Mouse (Mus musculus) frontal cortex, adult (tissue): Measurements from ENCODE around the gene Clec4a2.
"Not testable (repeated sequence)": the region's sequence is repeated elsewhere in the genome, so short reads cannot be mapped to it uniquely, and the experiment has no call there.

Experiments used
- ATAC-seq: cut with Nextera tagmentation; 2 replicates; pipeline ENCODE4 v1.9.2; 2017; ENCODE audit warnings: mild to moderate bottlenecking, moderate library complexity, mixed read lengths; ENCODE audit not compliant: low TSS enrichment

The Clec4a2 gene

DNA sequence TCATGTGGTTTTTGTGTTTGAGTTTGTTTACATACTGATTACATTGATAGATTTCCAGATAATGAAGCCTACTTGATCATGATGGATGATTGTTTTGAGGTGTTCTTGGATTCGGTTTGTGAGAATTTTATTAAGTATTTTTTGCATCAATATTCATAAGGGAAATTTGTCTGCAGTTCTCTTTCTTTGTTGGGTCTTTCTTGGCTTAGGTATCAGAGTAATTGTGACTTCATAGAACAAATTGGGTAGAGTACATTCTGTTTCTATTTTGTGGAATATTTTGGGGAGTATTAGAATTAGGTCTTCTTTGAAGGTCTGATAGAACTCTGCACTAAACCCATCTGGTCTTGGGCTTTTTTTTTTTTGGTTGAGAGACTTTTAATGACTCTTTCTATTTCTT, at the start of gene Clec4a2:
TSS of gene Clec4a2 (plus strand) at position 301 of the 400 bp plus-strand sequence.
- ATAC-seq: not testable (repeated sequence)

DNA sequence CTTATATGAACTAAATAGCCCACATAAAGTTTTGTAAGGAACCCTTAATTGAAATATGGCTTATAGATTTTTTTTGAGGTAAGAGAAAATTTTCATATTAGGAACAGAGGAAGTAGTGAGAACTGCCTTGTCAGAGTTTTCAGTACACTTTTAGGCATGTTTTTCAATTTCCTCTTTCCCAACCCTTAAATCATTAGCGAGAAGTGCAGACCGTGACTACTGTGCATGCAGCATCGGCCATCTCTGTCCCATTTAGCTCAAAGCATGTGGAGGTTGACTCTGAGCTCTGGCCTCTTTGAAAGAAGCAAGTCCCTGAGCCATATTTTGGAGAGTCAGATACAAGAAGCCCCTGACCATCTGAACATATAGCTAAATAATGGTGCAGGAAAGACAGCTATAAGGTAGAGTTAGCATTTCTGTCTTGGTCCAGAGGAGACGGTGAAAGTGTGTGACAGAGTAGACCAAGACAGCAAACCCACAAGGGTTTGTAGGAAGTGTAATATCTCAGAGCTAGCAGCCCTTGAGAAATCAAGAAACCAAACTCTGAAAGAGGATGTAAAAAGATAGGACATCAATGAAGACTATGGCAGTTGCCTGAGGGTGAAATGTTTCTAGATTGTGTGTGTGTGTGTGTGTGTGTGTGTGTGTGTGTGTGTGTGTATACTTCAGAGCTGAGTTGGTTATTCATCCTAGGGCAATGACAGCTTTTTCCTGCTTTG, 10.9 kb upstream of the Clec4a2 start:
- no peak for ATAC-seq

DNA sequence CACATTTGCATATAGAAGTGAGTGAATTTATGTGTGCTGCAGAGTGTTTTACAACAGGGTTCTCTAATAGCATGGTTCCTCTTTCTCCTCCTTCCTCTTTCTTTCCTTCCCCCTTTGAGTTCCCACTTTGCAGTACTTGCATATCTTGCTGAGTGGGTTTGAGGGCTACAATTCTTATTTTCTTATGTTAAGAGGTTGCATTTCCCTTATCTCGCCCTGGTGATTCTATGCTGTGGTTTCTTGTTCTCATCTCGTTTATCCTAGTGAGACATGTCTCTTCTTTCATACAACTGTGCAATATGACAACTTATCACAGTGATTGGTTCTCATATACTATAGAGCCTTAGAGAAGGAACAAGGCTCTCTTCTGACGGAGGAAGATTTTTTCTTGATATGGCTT, 17.0 kb downstream of the Clec4a2 start:
- ATAC-seq: no peak

DNA sequence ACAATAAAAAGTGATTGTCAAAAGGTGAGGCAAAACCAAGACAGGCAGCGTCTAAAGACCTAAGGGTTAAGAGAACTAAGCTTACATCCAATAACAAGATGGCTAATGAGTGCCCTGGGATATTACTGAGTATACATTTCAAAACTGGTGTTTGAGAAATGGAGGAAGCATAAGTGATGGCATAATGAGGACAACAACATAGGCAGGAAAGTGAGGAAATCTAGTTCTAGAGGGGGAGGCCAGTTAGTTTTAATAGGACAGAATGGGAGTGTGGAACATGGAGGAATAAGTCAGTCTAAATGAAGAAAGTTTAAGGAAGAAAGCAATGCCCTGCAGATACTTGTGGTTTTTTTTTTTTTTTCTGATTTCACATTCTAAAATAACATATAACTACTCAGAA, 20.9 kb downstream of the Clec4a2 start:
- ATAC-seq: no peak

DNA sequence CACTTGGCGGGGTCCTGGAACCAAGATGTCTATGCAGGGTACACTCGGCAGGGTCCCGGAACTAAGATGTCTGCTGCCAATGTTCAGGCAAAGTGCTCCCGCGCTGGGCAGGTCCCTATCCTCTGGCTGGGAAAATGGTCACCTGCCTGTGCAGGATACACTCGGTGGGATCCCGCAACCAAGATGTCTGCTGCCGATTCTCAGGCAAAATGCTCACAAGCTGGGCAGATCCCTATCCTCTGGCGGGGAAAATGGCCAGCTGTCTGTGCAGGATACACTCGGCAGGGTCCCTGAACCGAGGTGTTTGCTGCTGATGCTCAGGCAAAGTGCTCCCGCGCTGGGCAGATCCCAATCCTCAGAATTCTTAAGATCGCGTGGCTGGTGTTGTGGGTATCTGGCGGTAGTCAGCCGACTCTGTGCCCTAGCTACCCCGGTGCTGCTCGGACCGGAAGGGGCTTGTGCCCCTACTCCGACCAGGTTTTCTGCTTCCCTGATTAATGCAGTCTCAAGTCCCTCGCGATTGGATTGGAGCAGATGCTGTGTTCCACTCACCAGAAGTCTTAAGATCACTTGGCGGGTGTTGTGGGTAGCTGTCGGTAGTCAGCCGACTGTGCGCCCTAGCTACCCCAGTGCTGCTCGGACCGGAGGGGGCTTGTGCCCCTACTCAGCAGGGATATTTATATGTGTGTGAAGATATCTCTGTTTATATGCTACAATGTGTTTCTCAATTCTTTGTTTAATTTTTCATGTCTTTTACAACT, 31.7 kb downstream of the Clec4a2 start:
- not testable (repeated sequence) for ATAC-seq

DNA sequence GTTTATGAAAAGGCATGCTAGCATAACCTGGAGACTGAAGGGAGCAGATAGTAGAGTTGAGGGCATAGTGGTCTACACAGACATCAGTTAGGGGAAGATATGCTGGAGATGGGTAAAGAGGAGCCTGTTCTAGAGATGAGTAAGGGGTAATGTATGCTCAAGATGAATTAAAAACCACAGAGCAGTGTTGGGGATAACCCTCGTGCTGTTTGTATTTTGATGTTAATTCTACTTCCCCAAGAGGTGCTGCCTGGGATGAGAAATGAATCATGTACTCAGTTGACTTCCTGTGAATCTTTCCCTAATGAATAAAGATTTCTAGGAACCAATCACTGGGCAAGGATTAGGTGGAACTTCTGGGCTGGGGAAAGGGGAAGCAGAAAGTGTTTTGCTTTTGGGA, 63.9 kb downstream of the Clec4a2 start:
- no peak for ATAC-seq

DNA sequence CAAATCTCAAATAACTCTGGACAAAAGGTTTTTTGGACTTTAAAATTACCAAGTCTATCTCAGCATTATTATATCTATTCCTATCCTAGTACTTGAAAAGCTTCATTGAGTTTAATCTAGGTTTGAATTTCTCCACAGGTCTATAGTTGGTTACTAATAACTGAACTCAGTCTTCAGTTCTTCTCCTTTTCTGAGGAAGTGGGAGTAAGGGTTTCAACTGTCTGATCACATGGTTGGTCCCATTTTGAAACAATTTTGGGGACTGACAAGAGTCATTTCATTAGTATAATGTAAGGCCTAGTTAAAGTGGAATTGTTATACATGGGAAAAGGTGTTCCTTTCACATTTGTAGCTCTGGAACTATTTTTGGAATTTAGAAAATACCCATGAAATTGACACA, 64.8 kb downstream of the Clec4a2 start:
- no peak for ATAC-seq

DNA sequence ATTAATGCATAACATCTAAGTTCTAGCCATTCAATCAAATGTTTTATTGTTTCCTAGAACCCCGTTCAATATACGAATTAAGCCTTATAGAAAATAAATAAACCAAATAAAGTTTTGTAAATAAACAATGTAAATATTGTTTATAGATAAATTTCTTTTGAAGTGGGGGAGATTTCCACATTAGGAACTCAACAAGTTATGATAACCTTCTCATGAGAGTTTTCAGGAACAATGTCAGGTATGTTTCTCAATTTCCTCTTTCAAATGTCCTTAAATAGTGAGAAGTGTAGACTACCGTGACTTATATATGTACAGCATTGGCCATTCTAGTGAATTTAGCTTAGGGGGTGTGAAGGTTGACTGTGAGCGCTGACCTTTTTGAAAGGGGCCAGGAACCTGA, 66.4 kb downstream of the Clec4a2 start, which contains the start of gene Clec4b2:
TSS of gene Clec4b2 (plus strand) at position 301 of the 400 bp plus-strand sequence.
- no peak for ATAC-seq

DNA sequence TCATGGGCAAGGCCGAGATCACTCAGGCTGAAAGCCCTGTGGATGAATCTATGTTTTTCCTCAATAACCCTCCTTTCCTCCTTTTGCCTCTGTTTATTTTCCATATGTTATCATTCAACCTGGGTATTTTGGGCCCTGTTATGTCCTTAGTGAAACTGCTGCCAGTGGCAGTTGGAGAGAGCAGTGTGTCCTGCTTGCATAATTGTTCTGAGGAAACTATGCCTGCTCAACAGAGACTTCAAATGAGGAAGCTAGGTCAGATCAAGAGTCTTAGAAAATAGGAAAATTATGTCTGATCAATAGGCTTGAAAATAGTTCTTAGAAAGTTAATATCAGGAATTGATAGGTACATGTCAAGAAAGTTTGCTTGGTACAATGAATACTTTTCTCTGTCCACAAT, 69.3 kb downstream of the Clec4a2 start:
- ATAC-seq: no peak

DNA sequence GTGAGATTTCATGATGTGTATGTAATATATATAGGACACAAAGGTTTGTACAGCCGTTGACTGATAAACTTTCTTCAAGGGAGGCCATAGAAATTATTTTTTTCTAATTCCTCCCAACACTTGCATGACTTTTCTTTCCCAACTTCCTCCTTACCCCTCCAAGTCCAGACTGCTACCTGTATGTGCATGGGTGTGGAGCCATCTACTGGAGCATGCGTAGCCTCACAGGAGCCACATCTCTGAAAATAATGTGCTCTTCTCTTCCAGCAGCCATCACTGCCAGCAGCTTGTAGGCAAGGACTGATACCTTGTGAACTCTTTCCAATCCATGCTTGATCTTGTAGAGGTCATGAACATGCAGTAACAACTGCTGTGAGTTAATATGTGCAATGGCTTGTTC, 78.6 kb downstream of the Clec4a2 start:
- peak; percentile 74 for ATAC-seq
